Mouse (Mus musculus): ENCODE results near the gene Cd4.

DNA sequence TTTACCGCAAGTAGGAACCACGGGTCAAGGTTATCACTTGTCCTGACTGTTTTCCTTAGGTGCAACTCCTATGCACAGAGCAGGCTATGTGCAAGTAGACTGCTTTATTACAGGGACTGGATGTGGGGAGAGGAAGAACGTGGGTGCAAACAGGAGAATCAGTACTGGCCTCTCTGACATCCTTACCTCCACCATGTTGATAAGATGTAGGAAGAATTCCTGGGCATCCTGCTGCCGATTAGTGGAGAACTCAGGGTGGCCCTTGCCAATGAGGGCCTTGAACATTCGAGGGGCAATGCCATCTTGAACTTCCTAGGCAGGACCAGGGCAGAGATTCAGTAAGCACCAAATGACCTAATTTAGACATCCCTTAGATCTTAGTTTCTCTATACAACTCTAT is 67.1 kb downstream of the Cd4 start:
- no peak for TF ChIP-seq CTCF (IDR thresholded peaks at IDR 0.05; ENCODE audit: control insufficient read depth, insufficient read depth, low read length)
- no peak for TF ChIP-seq POLR2A (IDR thresholded peaks at IDR 0.05; ENCODE audit: borderline replicate concordance, control insufficient read depth, low read depth, low read length)
